Mouse (Mus musculus) gastrocnemius, postnatal 36 days (tissue): ENCODE measurements around the gene Mmaa. TPM values are rescaled to one million over a fixed set of nuclear protein-coding genes. Genes with fewer than 3 reads are reported as not detected.

Experiments used
- DNase-seq, 2 experiments: peaks; one replicate each; pipeline ENCODE4 v3.0.0; 2022
- intact Hi-C: fragments of 180-260 bp; cut with DNase I; formaldehyde crosslinking; loops from one replicate; pipeline ENCODE4 v1.15.1; 2025
- total RNA-seq, 2 experiments: library from RNA; stranded (reverse); gene quantifications; 2 replicates each; pipeline ENCODE4 v1.2.3; 2021

Gene Mmaa
- total RNA-seq, 2 experiments from 2014 or later: 17.7 to 18.9 TPM

- intact Hi-C loops: loop anchor here (5.0 kb wide), 1 partner anchor 260 kb away; no protein-coding TSS in a partner anchor
- DNase-seq: no peak
Observed at GRCm38 (mm10) chr8:79292712-79293264, 1.9 kb downstream of the Mmaa start.

DNA sequence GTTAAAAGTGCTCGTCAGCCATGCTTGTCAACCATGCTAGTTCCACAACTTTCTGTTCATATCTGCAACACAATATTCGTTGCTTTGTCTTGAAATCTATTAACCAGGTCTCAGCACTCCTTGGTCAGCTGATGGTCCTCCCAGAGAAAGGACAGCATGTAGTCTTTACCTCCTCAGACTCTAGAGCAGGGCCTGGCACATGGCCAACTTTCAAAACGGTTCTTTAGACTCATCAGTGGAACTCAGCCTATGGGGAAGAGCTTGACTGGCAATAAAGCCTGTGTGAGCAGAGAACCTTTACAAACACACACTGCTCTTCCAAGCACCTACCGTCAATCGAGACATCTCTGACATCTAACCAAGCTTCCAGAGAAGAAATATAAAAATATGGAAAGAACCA lies 5.1 kb downstream of the Mmaa start:
- DNase-seq: no peak
- intact Hi-C loops: loop anchor here (10.0 kb wide), 1 partner anchor 465 kb away; the partner anchor contains the start of gene Lsm6

DNA sequence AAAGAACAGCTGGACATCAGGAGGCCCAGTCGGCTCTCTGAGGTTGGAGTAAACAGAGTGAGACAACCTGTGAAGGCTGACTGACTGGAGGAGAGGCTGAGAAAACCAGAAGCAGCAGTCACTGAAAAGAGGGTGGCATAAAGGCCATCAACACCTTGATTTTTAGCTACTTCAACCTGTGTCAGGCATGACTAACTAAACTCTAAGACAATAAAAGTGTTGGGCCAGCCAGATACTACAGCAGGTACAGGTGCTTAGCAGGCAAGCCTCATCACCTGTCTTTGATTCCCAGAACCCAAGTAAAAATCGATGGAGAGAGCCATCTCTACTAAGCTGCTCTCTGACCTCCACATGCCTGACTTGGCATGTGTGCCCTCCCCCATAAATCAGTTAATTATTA lies 6.1 kb downstream of the Mmaa start:
- intact Hi-C loops: loop anchor here (10.0 kb wide), 1 partner anchor 464 kb away; the partner anchor contains the start of gene Lsm6
- no peak for DNase-seq

- intact Hi-C loops: loop anchor here (10.0 kb wide), 1 partner anchor 463 kb away; the partner anchor contains the start of gene Lsm6
Observed at GRCm38 (mm10) chr8:79288250-79288649, 6.5 kb downstream of the Mmaa start.

GRCm38 (mm10) chr8:79286424-79286823 lies 8.3 kb downstream of the Mmaa start:
- intact Hi-C loops: loop anchor here (10.0 kb wide), 1 partner anchor 462 kb away; the partner anchor contains the start of gene Lsm6
- DNase-seq: no peak

More at GRCm38 (mm10) chr8:79288250-79288649, 6.5 kb downstream of the Mmaa start:
- DNase-seq: no peak

DNA sequence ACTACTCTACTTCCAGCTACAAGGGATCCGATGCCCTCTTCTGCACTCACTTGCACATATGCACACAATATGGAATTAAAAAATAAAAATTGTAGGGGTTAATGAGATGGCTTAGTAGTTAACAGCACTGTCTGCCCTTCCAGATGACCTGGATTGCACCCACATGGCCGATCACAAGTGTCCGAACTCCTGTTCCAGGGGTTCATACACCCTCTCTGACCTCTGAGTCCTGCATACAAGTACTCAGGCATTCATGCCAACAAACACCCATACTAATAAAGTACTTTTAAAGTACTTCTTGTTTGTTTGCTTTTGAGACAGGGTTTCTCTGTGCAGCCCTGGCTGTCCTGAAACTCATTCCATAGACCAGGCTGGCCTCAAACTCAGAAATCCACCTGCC lies 10.1 kb downstream of the Mmaa start:
- intact Hi-C loops: loop anchor here (10.0 kb wide), 1 partner anchor 460 kb away; the partner anchor contains the start of gene Lsm6
- no peak for DNase-seq

DNA sequence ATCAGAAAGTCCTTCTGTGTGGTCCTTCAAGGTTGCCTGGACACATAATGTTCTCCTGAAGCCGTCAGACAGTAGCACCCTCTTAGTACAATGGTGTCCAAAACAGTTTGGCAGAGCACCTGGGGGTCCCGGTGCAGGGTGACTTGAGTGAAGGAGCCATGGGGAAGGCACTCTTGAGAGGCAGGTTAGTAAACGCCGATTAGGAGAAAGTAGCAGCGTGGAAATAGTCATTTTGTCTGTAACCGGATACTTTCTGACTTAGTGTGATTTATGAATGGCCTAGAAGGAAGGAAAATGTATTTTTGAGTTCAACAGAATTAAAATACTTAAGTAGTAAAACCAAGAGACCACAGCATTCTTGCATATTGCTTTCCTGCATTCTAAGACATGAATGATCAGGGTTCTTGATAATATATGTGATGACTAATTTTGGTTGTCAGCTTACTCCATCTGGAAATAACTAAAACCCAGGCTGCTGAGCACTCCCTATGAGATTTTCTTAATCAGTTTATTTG lies 13.3 kb downstream of the Mmaa start:
- no peak for DNase-seq
- intact Hi-C loops: loop anchor here (10.0 kb wide), 1 partner anchor 457 kb away; the partner anchor contains the start of gene Lsm6

DNA sequence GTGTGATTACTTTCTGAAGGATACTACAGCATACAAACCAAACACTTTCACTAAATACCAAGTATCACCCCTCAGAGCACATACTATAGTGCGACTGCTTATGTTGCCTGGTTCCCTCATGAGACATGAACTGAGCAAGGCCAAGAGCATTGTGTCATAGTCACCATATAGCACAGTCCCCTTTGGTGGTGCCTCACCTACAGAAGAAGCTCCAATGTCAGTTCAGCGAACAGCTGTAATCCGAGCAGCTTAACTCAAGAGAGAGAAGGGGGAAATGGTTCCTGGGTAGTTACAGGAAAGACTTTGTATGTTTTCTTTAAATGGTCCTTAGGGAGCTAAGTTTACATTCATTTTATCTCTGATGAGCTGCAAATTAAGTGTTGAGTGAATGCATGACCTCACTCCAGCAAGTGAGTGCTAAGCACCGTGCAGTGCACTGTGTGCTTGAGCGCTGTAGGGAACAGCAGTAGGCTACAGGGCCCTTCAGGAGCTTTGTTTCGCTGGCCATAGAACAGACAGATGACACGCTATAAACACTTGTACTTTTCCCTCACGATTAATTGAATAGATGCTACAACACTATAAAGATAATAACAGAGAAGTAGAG lies 17.4 kb downstream of the Mmaa start:
- DNase-seq: no peak
- intact Hi-C loops: no loop called here

DNA sequence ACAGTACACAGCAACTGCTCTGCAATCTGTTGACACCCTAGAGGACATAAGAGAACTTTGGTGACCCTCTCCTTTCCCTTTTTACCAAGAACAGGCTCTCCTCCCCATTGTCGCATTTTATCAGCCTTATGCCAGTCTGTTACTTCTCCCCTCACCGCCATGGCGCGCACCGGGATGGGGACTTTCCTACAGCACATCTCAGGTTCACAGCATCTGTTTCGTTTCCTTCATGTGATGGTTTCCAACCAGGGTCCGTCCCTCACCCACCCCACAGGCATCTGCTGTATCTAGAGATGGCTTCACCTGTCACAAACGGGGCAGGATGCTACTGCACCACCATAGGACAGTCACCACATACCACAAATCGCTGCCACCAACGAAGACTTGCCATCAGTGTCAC lies 19.8 kb downstream of the Mmaa start:
- intact Hi-C loops: no loop called here
- DNase-seq: no peak

DNA sequence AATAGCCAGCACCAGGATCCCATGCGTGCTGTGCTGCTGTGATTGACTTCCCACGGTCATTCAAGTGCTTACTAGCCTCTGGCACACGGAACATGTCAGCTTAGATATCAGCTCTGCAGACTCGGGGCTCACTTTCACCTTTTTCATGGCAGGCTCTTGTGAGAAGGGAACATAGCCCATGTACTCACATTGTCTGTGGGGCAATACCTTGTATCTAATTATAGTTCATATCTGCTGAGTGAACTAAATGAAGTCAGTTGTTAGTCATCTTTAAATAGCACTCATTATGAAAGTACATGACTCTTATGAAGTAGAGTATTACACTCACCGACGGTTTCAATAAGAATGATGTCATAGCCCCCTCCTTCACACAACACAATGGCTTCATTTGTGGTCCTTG lies 21.0 kb downstream of the Mmaa start:
- intact Hi-C loops: no loop called here
- DNase-seq: no peak

DNA sequence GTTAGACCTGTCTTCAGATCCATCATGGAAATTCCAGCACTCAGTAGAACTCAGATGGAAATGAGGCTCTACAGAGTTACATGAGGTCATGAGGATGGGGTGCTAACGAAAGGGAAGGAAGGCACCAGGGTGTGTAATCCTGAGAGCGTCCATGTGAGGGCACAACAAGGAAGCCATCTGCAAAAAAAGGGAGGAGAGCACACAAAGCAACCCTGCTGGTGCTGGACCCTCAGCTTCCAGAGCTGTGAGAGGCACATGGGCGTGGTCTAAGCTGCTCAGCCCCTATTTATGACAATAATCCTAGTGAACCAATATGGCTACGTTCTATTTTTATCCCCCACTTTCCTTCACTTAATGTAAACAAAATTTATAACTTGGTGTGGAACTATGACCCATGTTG lies 22.1 kb downstream of the Mmaa start:
- intact Hi-C loops: no loop called here
- DNase-seq: no peak

- intact Hi-C loops: no loop called here
- DNase-seq: no peak
Observed at GRCm38 (mm10) chr8:79268921-79269320, 25.8 kb downstream of the Mmaa start.

- DNase-seq: no peak
- intact Hi-C loops: no loop called here
Observed at GRCm38 (mm10) chr8:79261920-79262319, 32.8 kb downstream of the Mmaa start.

GRCm38 (mm10) chr8:79256076-79256705 lies 38.5 kb downstream of the Mmaa start:
- no peak for DNase-seq
- intact Hi-C loops: no loop called here

DNA sequence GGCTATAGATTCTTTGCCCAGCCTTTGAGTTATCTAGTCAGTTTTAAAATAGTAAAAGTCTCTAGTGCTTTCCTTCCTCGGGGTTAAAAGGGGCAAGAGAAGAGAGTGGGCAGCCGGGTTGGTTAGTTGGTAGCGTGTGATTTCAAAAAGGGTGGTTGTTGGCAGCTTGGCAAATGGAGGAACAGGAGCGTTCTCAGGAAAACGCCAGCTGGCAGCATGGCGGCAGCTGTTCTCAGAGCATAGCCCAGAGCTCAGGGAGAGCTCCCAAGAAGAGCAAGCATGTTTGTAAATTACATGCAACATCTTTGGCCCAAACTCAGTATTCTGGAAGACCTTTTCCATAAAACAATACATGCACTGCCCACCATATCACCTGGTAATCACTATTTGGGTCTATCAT lies 41.0 kb downstream of the Mmaa start:
- intact Hi-C loops: no loop called here
- DNase-seq: no peak

DNA sequence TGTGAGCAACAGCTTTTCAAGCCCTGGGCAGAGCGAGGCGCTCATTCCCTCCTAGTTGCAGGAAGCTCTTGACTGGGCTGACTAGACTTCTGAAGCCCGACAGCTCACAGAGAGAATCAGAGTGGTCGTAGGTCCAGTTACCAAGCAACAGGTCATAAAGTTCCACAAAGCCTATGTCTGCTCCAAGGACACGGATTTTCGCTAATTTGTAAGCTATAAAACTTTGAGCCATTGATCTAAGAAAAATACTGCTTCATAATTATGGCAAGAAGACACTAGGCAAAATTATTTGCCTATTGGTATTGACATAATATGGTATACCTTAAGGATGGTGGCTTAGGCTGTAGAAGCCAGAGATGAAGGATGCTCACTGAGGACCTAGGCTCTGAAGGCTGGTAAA lies 46.3 kb downstream of the Mmaa start, which contains the start of gene 1700011L22Rik:
Gene 1700011L22Rik, minus strand, starts transcription at position 101 of the 400 bp plus-strand sequence.
- intact Hi-C loops: no loop called here
- no peak for DNase-seq

- intact Hi-C loops: no loop called here
- no peak for DNase-seq
Observed at GRCm38 (mm10) chr8:79243422-79243821, 51.3 kb downstream of the Mmaa start.

DNA sequence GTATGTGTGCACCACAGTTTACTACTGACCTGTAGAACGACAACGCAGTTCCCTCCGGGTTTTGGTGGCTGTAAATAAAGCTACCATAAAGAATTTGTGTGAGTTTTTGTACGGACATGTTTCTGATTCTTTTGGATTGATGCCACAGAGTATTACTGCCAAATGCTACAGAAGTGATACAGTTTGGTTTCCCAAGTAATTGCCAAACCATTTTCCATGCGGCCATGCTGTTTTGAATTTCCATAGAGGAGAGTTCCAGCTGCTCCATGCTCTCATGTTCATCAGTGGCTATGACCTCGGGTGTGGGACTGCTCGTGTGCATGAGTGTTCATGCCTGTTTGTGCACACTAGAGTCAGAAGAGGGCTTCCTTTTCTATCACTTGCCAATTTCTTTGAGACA lies 54.7 kb downstream of the Mmaa start:
- no peak for DNase-seq
- intact Hi-C loops: no loop called here

DNA sequence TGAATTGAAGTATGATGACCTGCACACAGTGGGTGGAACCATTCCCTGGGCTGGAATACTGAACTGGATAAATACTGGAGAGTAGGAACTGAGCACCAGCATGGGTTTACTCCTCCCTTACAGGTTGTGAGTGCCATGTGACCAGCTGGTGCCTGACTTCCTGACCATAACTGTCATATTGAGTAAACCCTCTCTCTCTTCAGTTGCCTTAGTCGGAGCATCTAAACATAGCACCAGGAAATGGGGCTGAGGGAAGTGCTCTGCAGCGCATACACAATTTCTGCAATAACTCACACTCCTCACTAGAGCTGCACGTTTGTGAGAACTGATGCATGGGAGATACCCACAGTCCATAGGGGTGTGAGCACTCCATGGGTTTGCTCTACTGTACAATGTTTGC lies 55.4 kb downstream of the Mmaa start:
- intact Hi-C loops: no loop called here
- no peak for DNase-seq

- intact Hi-C loops: no loop called here
- no peak for DNase-seq
Observed at GRCm38 (mm10) chr8:79229266-79229888, 65.4 kb downstream of the Mmaa start.

- intact Hi-C loops: no loop called here
- DNase-seq: no peak
Observed at GRCm38 (mm10) chr8:79227916-79228315, 66.8 kb downstream of the Mmaa start.
